Mouse (Mus musculus): ENCODE results near the gene Otop3. TPM values are rescaled to one million over a fixed set of nuclear protein-coding genes. Genes with fewer than 3 reads are reported as not detected.

Gene Otop3
- 0.35 and 0.37 TPM in 2 replicates for polyA plus RNA-seq (2014; fragmentation: Nextera tagmentation; extraction: Ambion mirVana)

DNA sequence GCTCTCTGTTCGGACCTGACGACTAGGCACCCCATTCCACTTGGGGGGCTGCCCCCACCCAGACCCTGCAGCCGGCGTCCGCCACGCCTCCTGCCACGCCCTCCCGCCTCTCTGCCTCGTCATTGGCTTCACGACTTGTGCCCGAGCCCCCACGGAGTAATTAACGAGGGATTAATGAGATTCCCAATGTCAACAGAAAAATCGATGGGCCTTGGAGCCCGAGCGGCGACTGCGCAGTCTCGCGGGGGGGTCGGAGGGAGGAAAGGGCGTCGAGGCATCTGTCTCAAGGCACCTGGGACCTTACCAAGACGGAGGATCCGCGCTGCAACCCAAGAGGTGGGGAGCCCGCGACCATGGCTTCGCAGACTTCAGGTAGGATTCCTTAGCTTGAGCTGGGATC lies at the start of gene Otop3:
Gene Otop3, plus strand, starts transcription at position 201 of the 400 bp plus-strand sequence.
- 4% methylated on average over 29 of the region's 29 CpGs for WGBS
- DNase-seq (ENCODE audit: low spot score) (peak; percentile 47), ATAC-seq (ENCODE audit: insufficient read depth, low FRiP score, low TSS enrichment) (no peak)
- H3K27me3 ChIP-seq (ENCODE audit: control insufficient read depth, insufficient read depth, low read length): peaks cover 25% of the 10 kb centered on the region
- peak within 1 kb of the TSS; percentile 18; the same call in 1 of the 2 replicates for H3K4me3 ChIP-seq (ENCODE audit: low read depth, low read length)
- H3K27ac ChIP-seq (ENCODE audit: low read depth, low read length): no peak within 1 kb of the TSS
- H3K9me3 ChIP-seq (ENCODE audit: control insufficient read depth, low read length): no peaks in the 10 kb centered on the region
- H3K4me1 ChIP-seq (ENCODE audit: control insufficient read depth, insufficient read depth, low read length): 0 out of 2 replicates have a peak, but pooled peaks cover 6% of the 10 kb centered on the region
- H3K9ac ChIP-seq (ENCODE audit: low read length): no peak within 1 kb of the TSS; the same call in 1 of the 2 replicates
- H3K4me2 ChIP-seq (ENCODE audit: low read depth): peak within 1 kb of the TSS; percentile 36
- H3K36me3 ChIP-seq (ENCODE audit: control insufficient read depth, insufficient read depth, low read length): no peaks in the 10 kb centered on the region

- DNase-seq (ENCODE audit: low spot score): no peak
- WGBS: 66% methylated on average over 4 of the region's 4 CpGs
These were observed 49.2 kb upstream of the Otop3 start for GRCm38 (mm10) chr11:115285282-115285681.

GRCm38 (mm10) chr11:115286201-115286993 lies 48.1 kb upstream of the Otop3 start:
- Histone ChIP-seq H3K27me3 (ENCODE audit: control insufficient read depth, insufficient read depth, low read length) (no peaks in the 10 kb centered on the region), H3K4me1 (ENCODE audit: control insufficient read depth, insufficient read depth, low read length) (no peaks in the 10 kb centered on the region), H3K27ac (ENCODE audit: low read depth, low read length) (no peak overlapping the region), H3K4me2 (ENCODE audit: low read depth) (no peak overlapping the region), H3K4me3 (ENCODE audit: low read depth, low read length) (no peak overlapping the region), H3K36me3 (ENCODE audit: control insufficient read depth, insufficient read depth, low read length) (no peaks in the 10 kb centered on the region), H3K9me3 (ENCODE audit: control insufficient read depth, low read length) (no peaks in the 10 kb centered on the region), H3K9ac (ENCODE audit: low read length) (no peak overlapping the region)
- 78% methylated on average over 19 of the region's 19 CpGs for WGBS
- DNase-seq (ENCODE audit: low spot score) (no peak), ATAC-seq (ENCODE audit: insufficient read depth, low FRiP score, low TSS enrichment) (no peak)

More at GRCm38 (mm10) chr11:115285282-115285681, 49.2 kb upstream of the Otop3 start:
- no peak overlapping the region for H3K27ac ChIP-seq (ENCODE audit: low read depth, low read length)
- no peak overlapping the region for H3K9ac ChIP-seq (ENCODE audit: low read length)
- no peak for ATAC-seq (ENCODE audit: insufficient read depth, low FRiP score, low TSS enrichment)
- no peak overlapping the region for H3K4me2 ChIP-seq (ENCODE audit: low read depth)
- H3K4me3 ChIP-seq (ENCODE audit: low read depth, low read length): no peak overlapping the region
- H3K36me3 ChIP-seq (ENCODE audit: control insufficient read depth, insufficient read depth, low read length): no peaks in the 10 kb centered on the region
- H3K4me1 ChIP-seq (ENCODE audit: control insufficient read depth, insufficient read depth, low read length): no peaks in the 10 kb centered on the region
- no peaks in the 10 kb centered on the region for H3K27me3 ChIP-seq (ENCODE audit: control insufficient read depth, insufficient read depth, low read length)
- no peaks in the 10 kb centered on the region for H3K9me3 ChIP-seq (ENCODE audit: control insufficient read depth, low read length)

DNA sequence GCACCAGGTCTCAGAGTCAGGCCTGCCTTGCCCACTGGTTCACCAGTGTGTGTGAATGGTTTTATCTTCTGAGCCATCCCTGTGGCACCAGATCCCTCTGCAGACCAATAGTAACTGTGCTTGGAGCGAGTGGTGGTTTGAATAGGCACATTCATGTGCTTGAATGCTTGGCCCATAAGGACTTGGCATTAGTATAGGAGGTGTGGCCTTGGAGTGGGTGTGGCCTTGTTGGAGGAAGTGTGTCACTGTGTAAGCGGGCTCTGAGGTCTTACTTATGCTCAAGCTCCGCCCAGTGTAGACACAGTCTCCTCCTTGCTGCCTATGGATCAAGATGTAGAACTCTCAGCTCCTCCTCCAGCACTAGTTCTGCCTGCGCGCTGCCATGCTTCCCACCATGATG lies 47.1 kb upstream of the Otop3 start:
- H3K27me3 ChIP-seq (ENCODE audit: control insufficient read depth, insufficient read depth, low read length): no peaks in the 10 kb centered on the region
- H3K4me2 ChIP-seq (ENCODE audit: low read depth): no peak overlapping the region
- no peaks in the 10 kb centered on the region for H3K4me1 ChIP-seq (ENCODE audit: control insufficient read depth, insufficient read depth, low read length)
- no peak overlapping the region for H3K4me3 ChIP-seq (ENCODE audit: low read depth, low read length)
- no peak overlapping the region for H3K9ac ChIP-seq (ENCODE audit: low read length)
- no peak for ATAC-seq (ENCODE audit: insufficient read depth, low FRiP score, low TSS enrichment)
- 81% methylated on average over 5 of the region's 5 CpGs for WGBS
- DNase-seq (ENCODE audit: low spot score): no peak
- H3K27ac ChIP-seq (ENCODE audit: low read depth, low read length): no peak overlapping the region
- H3K36me3 ChIP-seq (ENCODE audit: control insufficient read depth, insufficient read depth, low read length): no peaks in the 10 kb centered on the region
- H3K9me3 ChIP-seq (ENCODE audit: control insufficient read depth, low read length): no peaks in the 10 kb centered on the region

- ATAC-seq (ENCODE audit: insufficient read depth, low FRiP score, low TSS enrichment) (no peak), DNase-seq (ENCODE audit: low spot score) (no peak)
- Histone ChIP-seq H3K4me2 (ENCODE audit: low read depth) (no peak overlapping the region), H3K9me3 (ENCODE audit: control insufficient read depth, low read length) (no peaks in the 10 kb centered on the region), H3K27me3 (ENCODE audit: control insufficient read depth, insufficient read depth, low read length) (no peaks in the 10 kb centered on the region), H3K4me3 (ENCODE audit: low read depth, low read length) (no peak overlapping the region), H3K9ac (ENCODE audit: low read length) (no peak overlapping the region), H3K27ac (ENCODE audit: low read depth, low read length) (no peak overlapping the region), H3K4me1 (ENCODE audit: control insufficient read depth, insufficient read depth, low read length) (no peaks in the 10 kb centered on the region), H3K36me3 (ENCODE audit: control insufficient read depth, insufficient read depth, low read length) (no peaks in the 10 kb centered on the region)
- WGBS: 87% methylated on average over 2 of the region's 2 CpGs
These were observed 46.2 kb upstream of the Otop3 start for GRCm38 (mm10) chr11:115288305-115288704.

DNA sequence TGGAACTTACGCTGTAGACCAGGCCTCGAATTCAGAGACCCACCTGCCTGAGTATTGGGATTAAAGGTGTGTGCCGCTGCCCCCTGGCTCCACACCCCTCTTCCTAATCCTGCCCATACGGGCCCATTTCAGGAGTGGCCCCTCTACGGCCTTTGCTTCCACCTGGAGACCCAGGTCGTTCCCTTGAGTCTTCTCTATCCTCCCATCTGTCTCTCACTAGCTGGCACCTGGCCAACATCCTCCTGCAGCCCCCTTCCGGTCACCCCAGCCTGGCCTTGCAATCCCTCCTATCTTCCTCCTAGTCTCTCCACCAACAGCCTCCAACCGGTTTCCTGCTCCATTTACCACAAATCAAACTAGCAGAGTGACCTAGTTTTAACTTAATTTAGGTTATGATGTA lies 44.6 kb upstream of the Otop3 start:
- H3K4me1 ChIP-seq (ENCODE audit: control insufficient read depth, insufficient read depth, low read length): no peaks in the 10 kb centered on the region
- no peak overlapping the region for H3K4me3 ChIP-seq (ENCODE audit: low read depth, low read length)
- no peak for DNase-seq (ENCODE audit: low spot score)
- no peak overlapping the region for H3K4me2 ChIP-seq (ENCODE audit: low read depth)
- H3K27ac ChIP-seq (ENCODE audit: low read depth, low read length): no peak overlapping the region
- ATAC-seq (ENCODE audit: insufficient read depth, low FRiP score, low TSS enrichment): no peak
- H3K9me3 ChIP-seq (ENCODE audit: control insufficient read depth, low read length): no peaks in the 10 kb centered on the region
- no peaks in the 10 kb centered on the region for H3K27me3 ChIP-seq (ENCODE audit: control insufficient read depth, insufficient read depth, low read length)
- WGBS: 90% methylated on average over 8 of the region's 8 CpGs
- H3K36me3 ChIP-seq (ENCODE audit: control insufficient read depth, insufficient read depth, low read length): no peaks in the 10 kb centered on the region
- no peak overlapping the region for H3K9ac ChIP-seq (ENCODE audit: low read length)

GRCm38 (mm10) chr11:115290314-115290713 lies 44.2 kb upstream of the Otop3 start:
- ATAC-seq (ENCODE audit: insufficient read depth, low FRiP score, low TSS enrichment) (no peak), DNase-seq (ENCODE audit: low spot score) (no peak)
- Histone ChIP-seq H3K9ac (ENCODE audit: low read length) (no peak overlapping the region), H3K4me1 (ENCODE audit: control insufficient read depth, insufficient read depth, low read length) (no peaks in the 10 kb centered on the region), H3K9me3 (ENCODE audit: control insufficient read depth, low read length) (no peaks in the 10 kb centered on the region), H3K4me3 (ENCODE audit: low read depth, low read length) (no peak overlapping the region), H3K27me3 (ENCODE audit: control insufficient read depth, insufficient read depth, low read length) (no peaks in the 10 kb centered on the region), H3K36me3 (ENCODE audit: control insufficient read depth, insufficient read depth, low read length) (no peaks in the 10 kb centered on the region), H3K4me2 (ENCODE audit: low read depth) (no peak overlapping the region), H3K27ac (ENCODE audit: low read depth, low read length) (no peak overlapping the region)
- 75% methylated on average over 1 of the region's 1 CpGs for WGBS

DNA sequence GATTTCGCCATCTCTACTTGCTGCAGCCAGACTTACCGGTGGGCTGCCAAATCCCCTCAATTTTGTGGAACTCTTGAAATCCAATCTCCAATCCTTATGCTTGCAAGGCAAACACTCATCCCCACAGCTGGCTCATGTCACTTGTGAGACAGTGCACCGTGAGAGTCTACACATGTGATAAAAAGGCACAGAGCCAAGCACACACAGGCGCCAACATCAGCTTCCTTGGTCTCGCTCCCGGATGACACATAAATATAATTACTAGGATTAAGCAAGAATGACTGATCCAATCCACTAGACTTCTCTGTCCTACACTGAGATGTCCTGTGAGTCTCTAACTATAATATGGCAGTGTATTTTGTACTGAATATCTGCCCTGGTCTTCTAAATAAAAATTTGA lies 43.6 kb upstream of the Otop3 start:
- H3K36me3 ChIP-seq (ENCODE audit: control insufficient read depth, insufficient read depth, low read length): no peaks in the 10 kb centered on the region
- DNase-seq (ENCODE audit: low spot score): no peak
- ATAC-seq (ENCODE audit: insufficient read depth, low FRiP score, low TSS enrichment): no peak
- WGBS: 90% methylated on average over 6 of the region's 6 CpGs
- H3K4me2 ChIP-seq (ENCODE audit: low read depth): no peak overlapping the region
- H3K27ac ChIP-seq (ENCODE audit: low read depth, low read length): no peak overlapping the region
- H3K4me1 ChIP-seq (ENCODE audit: control insufficient read depth, insufficient read depth, low read length): no peaks in the 10 kb centered on the region
- H3K4me3 ChIP-seq (ENCODE audit: low read depth, low read length): no peak overlapping the region
- H3K27me3 ChIP-seq (ENCODE audit: control insufficient read depth, insufficient read depth, low read length): no peaks in the 10 kb centered on the region
- H3K9ac ChIP-seq (ENCODE audit: low read length): no peak overlapping the region
- H3K9me3 ChIP-seq (ENCODE audit: control insufficient read depth, low read length): no peaks in the 10 kb centered on the region

DNA sequence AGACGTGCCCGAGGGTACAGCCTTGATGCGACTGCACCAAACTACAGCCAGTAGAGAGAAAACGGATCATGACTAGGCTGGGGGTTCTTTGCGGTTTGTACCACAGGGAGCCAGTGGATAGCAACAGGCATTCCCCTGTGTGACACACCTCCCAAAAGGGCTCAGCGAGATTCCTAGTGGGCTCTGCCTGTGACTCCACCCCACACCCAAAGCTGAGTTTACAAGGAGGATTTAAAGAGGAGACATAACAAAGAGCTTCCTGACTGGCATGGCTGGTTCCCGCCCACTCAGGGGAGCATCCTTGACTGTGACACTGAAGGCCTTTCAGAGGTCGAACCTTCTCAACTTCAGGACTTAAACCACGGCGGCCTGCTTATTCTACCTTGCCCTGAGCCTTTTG lies 43.0 kb upstream of the Otop3 start:
- Histone ChIP-seq H3K9me3 (ENCODE audit: control insufficient read depth, low read length) (no peaks in the 10 kb centered on the region), H3K4me1 (ENCODE audit: control insufficient read depth, insufficient read depth, low read length) (no peaks in the 10 kb centered on the region), H3K4me3 (ENCODE audit: low read depth, low read length) (no peak overlapping the region), H3K36me3 (ENCODE audit: control insufficient read depth, insufficient read depth, low read length) (no peaks in the 10 kb centered on the region), H3K4me2 (ENCODE audit: low read depth) (no peak overlapping the region), H3K27me3 (ENCODE audit: control insufficient read depth, insufficient read depth, low read length) (no peaks in the 10 kb centered on the region), H3K27ac (ENCODE audit: low read depth, low read length) (no peak overlapping the region), H3K9ac (ENCODE audit: low read length) (no peak overlapping the region)
- 85% methylated on average over 10 of the region's 10 CpGs for WGBS
- DNase-seq (ENCODE audit: low spot score) (no peak), ATAC-seq (ENCODE audit: insufficient read depth, low FRiP score, low TSS enrichment) (no peak)
